Mouse (Mus musculus) ovary, adult 10 weeks (tissue): ENCODE results near the gene Tas2r131. TPM values are rescaled to one million over a fixed set of nuclear protein-coding genes. Genes with fewer than 3 reads are reported as not detected.

Experiments used
- polyA plus RNA-seq: library from polyadenylated mRNA; stranded (reverse); fragments of 350-450 nt; fragmentation: Illumina TruSeq; extraction: RNeasy Lipid Tissue Mini Kit (QIAGEN cat#74804); gene quantifications from one replicate; pipeline ENCODE4 v1.2.3, GENCODE M21; 2014

Tas2r131 gene
- polyA plus RNA-seq: not detected

DNA sequence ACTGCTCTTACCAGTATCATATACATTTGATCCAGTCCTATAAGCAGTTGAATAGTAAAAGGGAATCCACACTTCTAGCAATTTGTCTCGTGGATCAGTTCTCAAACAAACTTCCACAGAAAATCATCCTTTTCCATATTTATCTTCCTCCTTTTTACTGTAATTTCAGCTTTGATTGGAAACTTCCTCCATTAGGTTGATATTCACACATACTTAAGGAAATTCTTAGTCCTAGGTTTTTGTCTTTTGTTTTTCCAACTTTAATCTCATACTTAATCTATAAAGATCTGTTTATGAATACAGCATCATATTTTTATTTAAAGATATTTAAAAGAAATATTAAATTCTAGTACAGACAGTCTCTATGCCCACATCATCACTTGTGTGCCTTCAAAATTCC is at the start of gene Tas2r131:
Tas2r131 (minus strand) TSS at position 101 of the 400 bp plus-strand sequence.

DNA sequence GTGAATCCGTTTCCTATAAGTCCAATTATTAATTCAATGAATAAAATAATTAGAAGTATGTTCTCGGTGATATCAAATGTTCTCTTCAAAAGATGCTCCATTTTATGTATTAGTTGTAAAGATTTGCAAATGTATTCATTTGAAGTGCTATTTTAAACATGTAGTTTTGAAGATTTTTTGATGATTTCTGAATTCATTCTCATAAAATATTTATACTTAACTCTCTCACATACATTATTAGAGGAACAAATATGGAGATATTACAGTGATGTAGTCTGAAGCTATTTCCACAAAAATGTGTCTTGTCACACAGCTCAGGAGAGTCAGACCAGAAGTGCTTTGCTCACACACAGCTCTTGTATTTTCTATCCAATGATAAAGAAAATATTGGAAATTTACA is 23.1 kb upstream of the Tas2r131 start, which contains the start of gene Tas2r109:
Tas2r109 (minus strand) TSS at position 101 of the 400 bp plus-strand sequence.

DNA sequence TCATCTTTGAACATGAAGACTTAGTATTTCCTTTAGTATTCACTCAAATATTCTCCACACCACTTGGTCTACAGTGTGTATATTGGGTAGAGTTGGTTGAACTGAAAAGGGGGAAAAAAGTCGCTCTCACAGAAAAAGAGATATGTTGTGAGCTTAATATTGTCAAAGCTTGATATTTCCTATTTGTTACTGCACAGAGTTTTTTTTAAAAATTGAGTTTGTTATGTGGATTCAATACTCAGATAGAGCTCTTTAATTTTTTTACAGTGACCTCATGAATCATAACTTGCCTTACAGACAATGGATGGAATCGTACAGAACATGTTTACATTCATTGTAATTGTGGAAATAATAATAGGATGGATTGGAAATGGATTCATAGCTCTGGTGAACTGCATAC is 6.9 kb downstream of the Tas2r131 start, which contains the start of gene Tas2r129:
Tas2r129 (plus strand) TSS at position 301 of the 400 bp plus-strand sequence.

DNA sequence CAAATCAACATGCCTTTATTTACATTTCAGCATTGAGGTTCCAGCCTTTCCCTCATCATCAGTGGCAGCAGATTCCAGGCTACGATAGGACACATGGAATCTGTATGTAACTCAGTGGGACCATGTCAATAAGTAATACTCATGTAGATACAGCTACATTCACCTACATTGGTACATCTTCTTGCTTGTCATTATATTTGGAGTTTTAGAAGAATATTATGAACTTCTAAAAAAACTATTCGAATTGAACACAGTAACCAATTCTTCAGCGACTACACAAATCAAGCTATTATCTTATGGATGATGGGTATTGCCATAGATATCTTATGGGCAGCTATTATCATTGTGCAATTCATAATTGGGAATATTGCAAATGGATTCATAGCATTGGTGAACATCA is 48.4 kb downstream of the Tas2r131 start, which contains the start of gene Tas2r125:
Tas2r125 (plus strand) TSS at position 301 of the 400 bp plus-strand sequence.

Other genes starting within 250 kb of the Tas2r131 start
- gene Tas2r122, start 246.0 kb downstream of the Tas2r131 start, polyA plus RNA-seq: not detected
- gene Tas2r115, start 219.9 kb downstream of the Tas2r131 start, polyA plus RNA-seq: not detected
- gene Tas2r124, start 203.2 kb downstream of the Tas2r131 start, polyA plus RNA-seq: not detected
- gene Tas2r102, start 195.8 kb downstream of the Tas2r131 start, polyA plus RNA-seq: not detected
- not detected for gene Tas2r136, start 179.8 kb downstream of the Tas2r131 start, polyA plus RNA-seq
- not detected for gene Tas2r117, start 155.1 kb downstream of the Tas2r131 start, polyA plus RNA-seq
- gene Tas2r123, start 110.8 kb downstream of the Tas2r131 start, polyA plus RNA-seq: not detected
- not detected for gene Tas2r116, start 102.5 kb downstream of the Tas2r131 start, polyA plus RNA-seq
- not detected for gene Tas2r110, start 89.9 kb downstream of the Tas2r131 start, polyA plus RNA-seq
- gene Tas2r113, start 64.9 kb downstream of the Tas2r131 start, polyA plus RNA-seq: not detected
- gene Tas2r125, start 48.3 kb downstream of the Tas2r131 start, polyA plus RNA-seq: not detected
- gene Tas2r129, start 6.8 kb downstream of the Tas2r131 start, polyA plus RNA-seq: not detected
- not detected for gene Tas2r109, start 23.0 kb upstream of the Tas2r131 start, polyA plus RNA-seq
- gene Tas2r103, start 79.2 kb upstream of the Tas2r131 start, polyA plus RNA-seq: not detected
- not detected for gene Tas2r140, start 97.9 kb upstream of the Tas2r131 start, polyA plus RNA-seq
- gene Smim10l1, start 147.0 kb upstream of the Tas2r131 start, polyA plus RNA-seq: 315 TPM